Mouse (Mus musculus) lung, adult 2 months (tissue): Measurements from ENCODE around the gene Nrcam.

Source experiments
- CTCF ChIP-seq: fragments of 200-500 bp; IDR thresholded peaks from 2 replicates; pipeline ENCODE4 v1.5.1; 2011; ENCODE audit warnings: mild to moderate bottlenecking, low read length, control low read depth; ENCODE audit not compliant: insufficient read depth
- POLR2A ChIP-seq: fragments of 200-500 bp; IDR thresholded peaks from 2 replicates; pipeline ENCODE4 v1.6.1; 2011; ENCODE audit warnings: low read depth, mild to moderate bottlenecking, control low read depth, low read length, borderline replicate concordance; ENCODE audit errors: extremely low read depth

DNA sequence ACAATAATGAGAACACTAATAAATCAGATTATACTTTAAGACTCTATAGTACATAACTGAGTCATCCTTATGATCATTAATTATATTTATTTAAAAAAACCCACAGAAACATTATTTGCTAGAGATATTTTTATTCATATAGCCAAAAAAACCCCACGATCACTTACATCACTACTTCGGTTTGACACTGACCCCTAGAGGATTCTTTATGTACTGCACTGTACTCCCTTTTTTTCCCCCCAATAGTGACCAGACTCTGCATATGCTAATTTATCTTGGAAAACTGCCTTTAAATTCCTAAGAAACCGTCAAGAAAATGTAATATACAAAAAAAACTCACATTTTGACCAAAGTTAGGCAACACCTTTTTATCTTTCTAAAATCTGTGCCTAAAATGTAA lies 244.0 kb downstream of the Nrcam start:
- TF ChIP-seq CTCF: peak; percentile 10; the same call in 1 of the 2 replicates
- TF ChIP-seq POLR2A: no peak
